ENCODE assay signal across 8 mouse cellular contexts in the genomic region with DNA sequence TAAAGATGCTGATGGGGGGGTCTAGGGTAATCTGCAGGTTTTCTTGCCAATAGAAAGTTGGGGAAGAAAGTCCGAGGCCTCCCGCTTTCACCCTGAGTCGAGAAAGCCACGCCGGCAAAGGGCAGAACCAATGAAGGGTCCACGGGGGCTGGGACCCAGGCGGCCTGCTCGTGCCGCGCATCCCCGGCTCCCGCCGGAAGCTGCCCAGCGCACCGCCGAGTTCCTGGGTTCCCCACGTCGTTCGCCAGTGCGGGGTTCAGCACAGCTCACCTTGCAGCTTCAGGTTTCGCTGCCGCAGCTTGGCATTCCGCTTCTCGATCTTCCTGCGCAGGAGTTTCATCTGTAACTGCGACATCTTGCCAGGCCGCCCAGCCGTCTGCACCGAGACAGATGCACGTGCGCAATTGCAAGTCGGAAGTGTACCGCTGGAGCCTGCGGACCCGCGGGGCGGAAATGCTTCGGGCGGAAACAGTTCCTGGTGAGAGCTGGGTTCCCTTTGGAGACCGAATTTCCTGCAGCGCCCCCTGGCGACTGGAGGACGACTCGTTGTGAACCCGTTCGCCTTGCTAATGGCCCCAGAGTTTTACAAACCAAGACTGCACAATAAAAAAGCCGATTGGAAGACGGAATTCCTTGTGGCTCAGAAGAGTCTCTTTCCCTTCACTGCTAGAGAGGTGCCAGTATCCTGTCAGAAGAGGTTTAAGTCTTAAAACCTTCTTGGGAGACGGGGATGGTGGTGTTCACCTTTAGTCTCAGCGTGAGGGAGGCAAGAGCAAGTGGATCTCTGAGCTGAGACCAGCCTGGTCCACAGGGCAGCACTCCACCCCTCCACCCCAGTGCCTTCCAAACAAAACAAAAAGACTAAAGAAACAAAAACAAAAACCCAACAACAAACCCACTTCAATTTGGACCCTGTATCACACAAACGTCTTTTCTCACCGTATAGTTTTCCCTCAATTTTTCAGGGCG. TPM values are rescaled to one million over a fixed set of nuclear protein-coding genes. Genes with fewer than 3 reads are reported as not detected.
DNase-seq lines count a peak whose midpoint lies in the region; ATAC-seq lines count a peak whose summit lies in the region.

A gene (minus strand): TSS at position 469 of the 969 bp plus-strand sequence.

- peak within 1 kb of the TSS; percentile 55 for H3K4me2 ChIP-seq in forebrain, embryonic 14.5 days (ENCODE audit: low read length)
- peak within 1 kb of the TSS; percentile 74 for H3K4me2 ChIP-seq in neural tube, embryonic 15.5 days

- 6% methylated on average over 53 of the region's 53 CpGs for WGBS in forebrain, embryonic 14.5 days
- 7% methylated on average over 53 of the region's 53 CpGs for WGBS in neural tube, embryonic 15.5 days

- H3K36me3 ChIP-seq in forebrain, embryonic 14.5 days (ENCODE audit: control insufficient read depth, insufficient read depth, low read length) = peaks cover 27% of the 10 kb centered on the region
- peaks cover 20% of the 10 kb centered on the region for H3K36me3 ChIP-seq in neural tube, embryonic 15.5 days

- no peaks in the 10 kb centered on the region for H3K27me3 ChIP-seq in forebrain, embryonic 14.5 days (replicated peaks; ENCODE audit: control insufficient read depth, insufficient read depth, low read length)
- 0 out of 2 replicates have a peak, but pooled peaks cover 3% of the 10 kb centered on the region for H3K27me3 ChIP-seq in neural tube, embryonic 15.5 days (replicated peaks)

- intact Hi-C loops in heart, postnatal 14 days (cut with DNase I) = no loop called here

- no peaks in the 10 kb centered on the region for H3K9me3 ChIP-seq in forebrain, embryonic 14.5 days (replicated peaks; ENCODE audit: control insufficient read depth, low read length)
- H3K9me3 ChIP-seq in neural tube, embryonic 15.5 days (replicated peaks) = no peaks in the 10 kb centered on the region

- no peak within 1 kb of the TSS; the same call in 1 of the 2 replicates for H3K27ac ChIP-seq in forebrain, embryonic 14.5 days (ENCODE audit: low read depth, low read length)
- H3K27ac ChIP-seq in neural tube, embryonic 15.5 days (replicated peaks) = peak within 1 kb of the TSS; percentile 77

- peak; percentile 99 for ATAC-seq in forebrain, embryonic 14.5 days
- peak; percentile 98 for ATAC-seq in neural tube, embryonic 15.5 days (ENCODE audit: low FRiP score)

- H3K4me1 ChIP-seq in forebrain, embryonic 14.5 days (ENCODE audit: control insufficient read depth, insufficient read depth, low read length) = peaks cover 7% of the 10 kb centered on the region
- H3K4me1 ChIP-seq in neural tube, embryonic 15.5 days = peaks cover 9% of the 10 kb centered on the region

- H3K4me3 ChIP-seq in forebrain, embryonic 14.5 days (ENCODE audit: low read depth, low read length) = peak within 1 kb of the TSS; percentile 72
- H3K4me3 ChIP-seq in neural tube, embryonic 15.5 days (replicated peaks) = peak within 1 kb of the TSS; percentile 85

- H3K9ac ChIP-seq in forebrain, embryonic 14.5 days (ENCODE audit: low read length) = peak within 1 kb of the TSS; percentile 69
- peak within 1 kb of the TSS; percentile 67 for H3K9ac ChIP-seq in neural tube, embryonic 15.5 days (replicated peaks)

- DNase-seq in ES-CJ7 (ENCODE audit: low read depth, low spot score) = peak; percentile 98
- peak; percentile 95 for DNase-seq in cerebellum, adult 11 months
- DNase-seq in forebrain, embryonic 14.5 days (ENCODE audit: low spot score) = peak; percentile 97
- peak; percentile 97 to 99 for DNase-seq in heart, postnatal 14 days
- DNase-seq in layer of hippocampus, adult 11-12 months (ENCODE audit: low spot score) = peak; percentile 94
- peak; percentile 94 for DNase-seq in lung, adult 18-20 months
- DNase-seq in testis, postnatal 14 days (ENCODE audit: low spot score) = peak; percentile 95

RNA-seq across cellular contexts. Expression of the gene that starts here (rescaled TPM):
- 46.7 and 46.9 TPM in 2 replicates for polyA plus RNA-seq in forebrain, embryonic 14.5 days (2014; fragmentation: Nextera tagmentation; extraction: Ambion mirVana)
- total RNA-seq in heart, postnatal 14 days (2021) = 10 to 100 TPM; 13.9 to 14.8 TPM
- polyA plus RNA-seq in neural tube, embryonic 15.5 days (2015; fragmentation: Nextera tagmentation; extraction: Ambion mirVana) = 33.1 and 37.4 TPM in 2 replicates
